Mouse (Mus musculus): ENCODE results near the gene Insc. TPM values are rescaled to one million over a fixed set of nuclear protein-coding genes. Genes with fewer than 3 reads are reported as not detected.
A peak's percentile ranks its signal among the peaks of the same experiment; 100 is the strongest.
"Not testable (repeated sequence)": the region's sequence is repeated elsewhere in the genome, so short reads cannot be mapped to it uniquely, and the experiment has no call there.

Insc gene
- 13.6 and 14.7 TPM in 2 replicates for polyA plus RNA-seq (2015; fragmentation: Nextera tagmentation; extraction: Ambion mirVana)

- Histone ChIP-seq H3K4me2 (replicated peaks) (no peak within 1 kb of the TSS), H3K36me3 (no peaks in the 10 kb centered on the region), H3K4me3 (replicated peaks) (no peak within 1 kb of the TSS), H3K9me3 (replicated peaks) (no peaks in the 10 kb centered on the region), H3K27me3 (0 out of 2 replicates have a peak, but pooled peaks cover 11% of the 10 kb centered on the region), H3K9ac (no peak within 1 kb of the TSS), H3K27ac (replicated peaks) (no peak within 1 kb of the TSS), H3K4me1 (peaks cover 15% of the 10 kb centered on the region)
- 67% methylated on average over 5 of the region's 5 CpGs for WGBS
- no peak for ATAC-seq (ENCODE audit: insufficient number of reproducible peaks, low FRiP score, low TSS enrichment, low read depth)
Measured at GRCm38 (mm10) chr7:114743022-114743780, at the start of gene Insc. Gene Insc (plus strand): TSS chr7:114743694.

- Histone ChIP-seq H3K9ac (no peak overlapping the region), H3K4me3 (replicated peaks) (no peak overlapping the region), H3K27ac (replicated peaks) (no peak overlapping the region), H3K36me3 (no peaks in the 10 kb centered on the region), H3K4me1 (peaks cover 8% of the 10 kb centered on the region), H3K27me3 (no peaks in the 10 kb centered on the region), H3K4me2 (replicated peaks) (no peak overlapping the region), H3K9me3 (replicated peaks) (no peaks in the 10 kb centered on the region)
- no peak for ATAC-seq (ENCODE audit: insufficient number of reproducible peaks, low FRiP score, low TSS enrichment, low read depth)
- 23% methylated on average over 2 of the region's 2 CpGs for WGBS
Measured at GRCm38 (mm10) chr7:114700871-114701270, 42.6 kb upstream of the Insc start.

- ATAC-seq (ENCODE audit: insufficient number of reproducible peaks, low FRiP score, low TSS enrichment, low read depth), result no peak
- WGBS, result 72% methylated on average over 4 of the region's 4 CpGs
Measured at GRCm38 (mm10) chr7:114706716-114707115, 36.8 kb upstream of the Insc start.

GRCm38 (mm10) chr7:114707398-114707797 is 36.1 kb upstream of the Insc start:
- Histone ChIP-seq H3K4me3 (replicated peaks) (no peak overlapping the region), H3K4me2 (replicated peaks) (no peak overlapping the region), H3K9me3 (replicated peaks) (no peaks in the 10 kb centered on the region), H3K4me1 (no peaks in the 10 kb centered on the region), H3K36me3 (no peaks in the 10 kb centered on the region), H3K27ac (replicated peaks) (no peak overlapping the region), H3K9ac (no peak overlapping the region), H3K27me3 (no peaks in the 10 kb centered on the region)
- no peak for ATAC-seq (ENCODE audit: insufficient number of reproducible peaks, low FRiP score, low TSS enrichment, low read depth)
- 75% methylated on average over 1 of the region's 1 CpGs for WGBS

More at GRCm38 (mm10) chr7:114706716-114707115, 36.8 kb upstream of the Insc start:
- Histone ChIP-seq H3K4me3 (replicated peaks) (no peak overlapping the region), H3K27ac (replicated peaks) (no peak overlapping the region), H3K27me3 (no peaks in the 10 kb centered on the region), H3K4me1 (no peaks in the 10 kb centered on the region), H3K4me2 (replicated peaks) (no peak overlapping the region), H3K36me3 (no peaks in the 10 kb centered on the region), H3K9ac (no peak overlapping the region), H3K9me3 (replicated peaks) (no peaks in the 10 kb centered on the region)

- Histone ChIP-seq H3K36me3 (no peaks in the 10 kb centered on the region), H3K4me3 (replicated peaks) (no peak overlapping the region), H3K9me3 (replicated peaks) (no peaks in the 10 kb centered on the region), H3K4me2 (replicated peaks) (no peak overlapping the region), H3K27ac (replicated peaks) (no peak overlapping the region), H3K4me1 (no peaks in the 10 kb centered on the region), H3K27me3 (no peaks in the 10 kb centered on the region; the same call in 1 of the 2 replicates), H3K9ac (no peak overlapping the region)
- ATAC-seq (ENCODE audit: insufficient number of reproducible peaks, low FRiP score, low TSS enrichment, low read depth), result no peak
- 60% methylated on average over 2 of the region's 2 CpGs for WGBS
Measured at GRCm38 (mm10) chr7:114710419-114710818, 33.1 kb upstream of the Insc start.

GRCm38 (mm10) chr7:114712523-114712922 is 31.0 kb upstream of the Insc start:
- Histone ChIP-seq H3K9me3 (replicated peaks) (no peaks in the 10 kb centered on the region), H3K27me3 (peaks cover 11% of the 10 kb centered on the region), H3K27ac (replicated peaks) (0 out of 2 replicates have a peak overlapping the region, but pooled peaks have one; percentile 0), H3K4me1 (no peaks in the 10 kb centered on the region), H3K9ac (no peak overlapping the region), H3K4me3 (replicated peaks) (no peak overlapping the region), H3K36me3 (no peaks in the 10 kb centered on the region), H3K4me2 (replicated peaks) (no peak overlapping the region)
- no peak for ATAC-seq (ENCODE audit: insufficient number of reproducible peaks, low FRiP score, low TSS enrichment, low read depth)
- 41% methylated on average over 1 of the region's 1 CpGs for WGBS

- peaks cover 19% of the 10 kb centered on the region for H3K4me1 ChIP-seq
- H3K27me3 ChIP-seq, result peaks cover 42% of the 10 kb centered on the region
- H3K9me3 ChIP-seq (replicated peaks), result no peaks in the 10 kb centered on the region
- H3K4me3 ChIP-seq (replicated peaks), result peak within 1 kb of the TSS; percentile 23
- H3K4me2 ChIP-seq (replicated peaks), result peak within 1 kb of the TSS; percentile 32
- H3K27ac ChIP-seq (replicated peaks), result no peak within 1 kb of the TSS
- H3K9ac ChIP-seq, result no peak within 1 kb of the TSS
- no peaks in the 10 kb centered on the region for H3K36me3 ChIP-seq
- 6% methylated on average over 11 of the region's 11 CpGs for WGBS
- ATAC-seq (ENCODE audit: insufficient number of reproducible peaks, low FRiP score, low TSS enrichment, low read depth), result no peak
Measured at GRCm38 (mm10) chr7:114718300-114718699, 25.2 kb upstream of the Insc start, which contains the start of gene Calcb. Gene Calcb (plus strand): TSS chr7:114718643.

- H3K9ac ChIP-seq, result no peak overlapping the region
- H3K36me3 ChIP-seq, result no peaks in the 10 kb centered on the region
- 0 out of 2 replicates have a peak, but pooled peaks have one; percentile 34 for ATAC-seq (ENCODE audit: insufficient number of reproducible peaks, low FRiP score, low TSS enrichment, low read depth)
- H3K9me3 ChIP-seq (replicated peaks), result no peaks in the 10 kb centered on the region
- 4% methylated on average over 17 of the region's 17 CpGs for WGBS
- H3K4me3 ChIP-seq (replicated peaks), result peak overlapping the region; percentile 23; the same call in 1 of the 2 replicates
- H3K27ac ChIP-seq (replicated peaks), result no peak overlapping the region
- peaks cover 19% of the 10 kb centered on the region for H3K4me1 ChIP-seq
- H3K27me3 ChIP-seq, result peaks cover 42% of the 10 kb centered on the region
- peak overlapping the region; percentile 32 for H3K4me2 ChIP-seq (replicated peaks)
Measured at GRCm38 (mm10) chr7:114719381-114720131, 23.9 kb upstream of the Insc start.

GRCm38 (mm10) chr7:114729696-114730095 is 13.8 kb upstream of the Insc start:
- not testable (repeated sequence) for H3K36me3 ChIP-seq; H3K4me1 ChIP-seq; H3K27ac ChIP-seq (replicated peaks); H3K9ac ChIP-seq; H3K27me3 ChIP-seq; ATAC-seq (ENCODE audit: insufficient number of reproducible peaks, low FRiP score, low TSS enrichment, low read depth); H3K4me3 ChIP-seq (replicated peaks); H3K9me3 ChIP-seq (replicated peaks); H3K4me2 ChIP-seq (replicated peaks)
- 56% methylated on average over 4 of the region's 4 CpGs for WGBS

GRCm38 (mm10) chr7:114731175-114731574 is 12.3 kb upstream of the Insc start:
- no peaks in the 10 kb centered on the region for H3K9me3 ChIP-seq (replicated peaks)
- H3K4me1 ChIP-seq, result no peaks in the 10 kb centered on the region
- H3K27ac ChIP-seq (replicated peaks), result no peak overlapping the region
- H3K4me2 ChIP-seq (replicated peaks), result no peak overlapping the region
- no peak overlapping the region for H3K9ac ChIP-seq
- no peak overlapping the region for H3K4me3 ChIP-seq (replicated peaks)
- H3K27me3 ChIP-seq, result no peaks in the 10 kb centered on the region
- no peak for ATAC-seq (ENCODE audit: insufficient number of reproducible peaks, low FRiP score, low TSS enrichment, low read depth)
- no peaks in the 10 kb centered on the region for H3K36me3 ChIP-seq
- whole genome bisulfite sequencing, result 77% methylated on average over 6 of the region's 6 CpGs

- H3K27ac ChIP-seq (replicated peaks); H3K27me3 ChIP-seq; H3K36me3 ChIP-seq; H3K9me3 ChIP-seq (replicated peaks); H3K4me2 ChIP-seq (replicated peaks); H3K9ac ChIP-seq; H3K4me1 ChIP-seq; ATAC-seq (ENCODE audit: insufficient number of reproducible peaks, low FRiP score, low TSS enrichment, low read depth); H3K4me3 ChIP-seq (replicated peaks): not testable (repeated sequence)
- 37% methylated on average over 4 of the region's 4 CpGs for WGBS
Measured at GRCm38 (mm10) chr7:114731700-114732099, 11.8 kb upstream of the Insc start.
